Mouse (Mus musculus) hindbrain, embryonic 15.5 days (tissue): ENCODE data around the gene Bcam. TPM values are rescaled to one million over a fixed set of nuclear protein-coding genes. Genes with fewer than 3 reads are reported as not detected.

ENCODE experiments used
- ATAC-seq: fragments of 200-750 bp; cut with Nextera tagmentation; 2 replicates; pipeline ENCODE4 v1.8.0; 2017; ENCODE audit warnings: low read depth, moderate number of reproducible peaks, moderate TSS enrichment; ENCODE audit not compliant: low FRiP score
- H3K27ac ChIP-seq: fragments of 300-500 bp; sonication (generic); replicated peaks from 2 replicates; pipeline ENCODE4 v1.5.1; 2015; ENCODE audit warnings: mild to moderate bottlenecking, inconsistent platforms
- H3K27me3 ChIP-seq: fragments of 300-500 bp; sonication (generic); 2 replicates; pipeline ENCODE4 v1.6.1; 2015; ENCODE audit warnings: control low read depth, inconsistent platforms
- H3K36me3 ChIP-seq: fragments of 300-500 bp; sonication (generic); 2 replicates; pipeline ENCODE4 v1.6.1; 2015; ENCODE audit warnings: control low read depth, inconsistent platforms
- H3K4me1 ChIP-seq: fragments of 300-500 bp; sonication (generic); replicated peaks from 2 replicates; pipeline ENCODE4 v1.6.1; 2015; ENCODE audit warnings: control low read depth, inconsistent platforms
- H3K4me2 ChIP-seq: fragments of 300-500 bp; sonication (generic); 2 replicates; pipeline ENCODE4 v1.6.1; 2015; ENCODE audit warnings: moderate library complexity, mild to moderate bottlenecking, inconsistent platforms
- H3K4me3 ChIP-seq: fragments of 300-500 bp; sonication (generic); 2 replicates; pipeline ENCODE4 v1.5.1; 2015; ENCODE audit warnings: mild to moderate bottlenecking, inconsistent platforms
- H3K9ac ChIP-seq: fragments of 300-500 bp; sonication (generic); 2 replicates; pipeline ENCODE4 v1.6.1; 2015; ENCODE audit warnings: inconsistent platforms
- H3K9me3 ChIP-seq: fragments of 300-500 bp; sonication (generic); 2 replicates; pipeline ENCODE4 v1.6.1; 2016; ENCODE audit warnings: control low read depth, inconsistent platforms
- WGBS: fragments of 180-500 bp; shearing (Covaris S2); methylation state at CpG from one replicate; pipeline ENCODE4 v1.1.7; 2015; 5-methylcytosine and 5-hydroxymethylcytosine counted together
- polyA plus RNA-seq: library from polyadenylated mRNA; unstranded; fragments of >200 nt; fragmentation: Nextera tagmentation; extraction: Ambion mirVana; gene quantifications from 2 replicates; pipeline ENCODE4 v1.2.1, GENCODE M21; 2015

Gene Bcam
- polyA plus RNA-seq, 1 experiment from 2014 or later: 20.7 TPM

- Histone ChIP-seq H3K27me3 (no peaks in the 10 kb centered on the region), H3K4me1 (no peaks in the 10 kb centered on the region), H3K9me3 (no peaks in the 10 kb centered on the region), H3K27ac (no peak overlapping the region), H3K4me3 (no peak overlapping the region), H3K9ac (no peak overlapping the region), H3K4me2 (no peak overlapping the region), H3K36me3 (no peaks in the 10 kb centered on the region)
- 91% methylated on average over 4 of the region's 4 CpGs for WGBS
- no peak for ATAC-seq
Measured at GRCm38 (mm10) chr7:19782645-19783044, 11.8 kb upstream of the Bcam start.

GRCm38 (mm10) chr7:19781741-19782140 lies 10.9 kb upstream of the Bcam start:
- H3K4me1 ChIP-seq: no peaks in the 10 kb centered on the region
- no peak overlapping the region for H3K4me2 ChIP-seq
- 91% methylated on average over 7 of the region's 7 CpGs for WGBS
- H3K9me3 ChIP-seq: no peaks in the 10 kb centered on the region
- no peak overlapping the region for H3K9ac ChIP-seq
- no peak overlapping the region for H3K27ac ChIP-seq
- H3K36me3 ChIP-seq: no peaks in the 10 kb centered on the region
- H3K4me3 ChIP-seq: no peak overlapping the region
- no peak for ATAC-seq
- H3K27me3 ChIP-seq: no peaks in the 10 kb centered on the region

GRCm38 (mm10) chr7:19779903-19780302 lies 9.1 kb upstream of the Bcam start:
- no peak for ATAC-seq
- H3K27me3 ChIP-seq: no peaks in the 10 kb centered on the region
- no peaks in the 10 kb centered on the region for H3K9me3 ChIP-seq
- H3K36me3 ChIP-seq: no peaks in the 10 kb centered on the region
- no peak overlapping the region for H3K27ac ChIP-seq
- 89% methylated on average over 4 of the region's 4 CpGs for WGBS
- H3K4me1 ChIP-seq: no peaks in the 10 kb centered on the region
- H3K4me3 ChIP-seq: no peak overlapping the region
- H3K4me2 ChIP-seq: no peak overlapping the region
- no peak overlapping the region for H3K9ac ChIP-seq

GRCm38 (mm10) chr7:19778645-19779044 lies 7.8 kb upstream of the Bcam start:
- Histone ChIP-seq H3K9ac (no peak overlapping the region), H3K4me3 (no peak overlapping the region), H3K27ac (no peak overlapping the region), H3K27me3 (no peaks in the 10 kb centered on the region), H3K36me3 (no peaks in the 10 kb centered on the region), H3K9me3 (no peaks in the 10 kb centered on the region), H3K4me1 (no peaks in the 10 kb centered on the region), H3K4me2 (no peak overlapping the region)
- no peak for ATAC-seq
- WGBS: 87% methylated on average over 8 of the region's 8 CpGs

GRCm38 (mm10) chr7:19777049-19777723 lies 6.4 kb upstream of the Bcam start:
- Histone ChIP-seq H3K9ac (no peak overlapping the region), H3K36me3 (no peaks in the 10 kb centered on the region), H3K4me3 (no peak overlapping the region), H3K9me3 (no peaks in the 10 kb centered on the region), H3K4me1 (no peaks in the 10 kb centered on the region), H3K27ac (no peak overlapping the region), H3K4me2 (no peak overlapping the region), H3K27me3 (no peaks in the 10 kb centered on the region; the same call in 1 of the 2 replicates)
- 79% methylated on average over 11 of the region's 11 CpGs for WGBS
- ATAC-seq: no peak

- H3K4me3 ChIP-seq: no peak overlapping the region
- no peak overlapping the region for H3K27ac ChIP-seq
- H3K36me3 ChIP-seq: no peaks in the 10 kb centered on the region
- 65% methylated on average over 4 of the region's 4 CpGs for WGBS
- H3K9ac ChIP-seq: no peak overlapping the region
- H3K4me2 ChIP-seq: no peak overlapping the region
- peaks cover 29% of the 10 kb centered on the region for H3K27me3 ChIP-seq
- H3K9me3 ChIP-seq: no peaks in the 10 kb centered on the region
- peaks cover 21% of the 10 kb centered on the region for H3K4me1 ChIP-seq
- no peak for ATAC-seq
Measured at GRCm38 (mm10) chr7:19771682-19772081, 866 bp upstream of the Bcam start.

GRCm38 (mm10) chr7:19770375-19770754 lies 451 bp downstream of the Bcam start:
- ATAC-seq: peak; percentile 71
- Histone ChIP-seq H3K27me3 (peaks cover 29% of the 10 kb centered on the region), H3K9ac (peak overlapping the region; percentile 50), H3K36me3 (no peaks in the 10 kb centered on the region), H3K9me3 (no peaks in the 10 kb centered on the region), H3K4me2 (peak overlapping the region; percentile 66), H3K4me3 (peak overlapping the region; percentile 41), H3K27ac (no peak overlapping the region), H3K4me1 (peaks cover 21% of the 10 kb centered on the region)
- WGBS: under 1% methylated on average over 28 of the region's 28 CpGs

GRCm38 (mm10) chr7:19769434-19770374 lies 1.1 kb downstream of the Bcam start:
- WGBS: 8% methylated on average over 16 of the region's 16 CpGs
- Histone ChIP-seq H3K9me3 (no peaks in the 10 kb centered on the region), H3K27ac (no peak overlapping the region), H3K4me3 (peak overlapping the region; percentile 41), H3K4me1 (peaks cover 21% of the 10 kb centered on the region), H3K36me3 (no peaks in the 10 kb centered on the region), H3K9ac (peak overlapping the region; percentile 50), H3K27me3 (peaks cover 29% of the 10 kb centered on the region), H3K4me2 (peak overlapping the region; percentile 66)
- peak; percentile 28 for ATAC-seq

- peaks cover 21% of the 10 kb centered on the region for H3K4me1 ChIP-seq
- no peaks in the 10 kb centered on the region for H3K9me3 ChIP-seq
- H3K27me3 ChIP-seq: peaks cover 29% of the 10 kb centered on the region
- WGBS: 29% methylated on average over 4 of the region's 4 CpGs
- H3K4me3 ChIP-seq: no peak overlapping the region
- no peak overlapping the region for H3K9ac ChIP-seq
- no peak overlapping the region for H3K27ac ChIP-seq
- H3K36me3 ChIP-seq: no peaks in the 10 kb centered on the region
- no peak for ATAC-seq
- H3K4me2 ChIP-seq: no peak overlapping the region
Measured at GRCm38 (mm10) chr7:19769001-19769400, 1.8 kb downstream of the Bcam start.

GRCm38 (mm10) chr7:19768251-19768650 lies 2.6 kb downstream of the Bcam start:
- peaks cover 21% of the 10 kb centered on the region for H3K4me1 ChIP-seq
- no peak overlapping the region for H3K4me3 ChIP-seq
- no peaks in the 10 kb centered on the region for H3K9me3 ChIP-seq
- peaks cover 29% of the 10 kb centered on the region for H3K27me3 ChIP-seq
- no peak overlapping the region for H3K4me2 ChIP-seq
- H3K36me3 ChIP-seq: no peaks in the 10 kb centered on the region
- ATAC-seq: no peak
- H3K27ac ChIP-seq: no peak overlapping the region
- no peak overlapping the region for H3K9ac ChIP-seq
- 66% methylated on average over 14 of the region's 14 CpGs for WGBS

GRCm38 (mm10) chr7:19764581-19764980 lies 6.2 kb downstream of the Bcam start:
- Histone ChIP-seq H3K36me3 (no peaks in the 10 kb centered on the region), H3K27ac (no peak overlapping the region)
- ATAC-seq: no peak

GRCm38 (mm10) chr7:19763829-19764477 lies 6.9 kb downstream of the Bcam start:
- WGBS: 86% methylated on average over 13 of the region's 13 CpGs
- Histone ChIP-seq H3K4me1 (no peaks in the 10 kb centered on the region), H3K27ac (no peak overlapping the region), H3K27me3 (peaks cover 4% of the 10 kb centered on the region), H3K9me3 (no peaks in the 10 kb centered on the region), H3K9ac (no peak overlapping the region), H3K4me3 (no peak overlapping the region), H3K4me2 (no peak overlapping the region), H3K36me3 (no peaks in the 10 kb centered on the region)
- ATAC-seq: no peak

More at GRCm38 (mm10) chr7:19764581-19764980, 6.2 kb downstream of the Bcam start:
- peaks cover 10% of the 10 kb centered on the region for H3K27me3 ChIP-seq
- H3K4me3 ChIP-seq: no peak overlapping the region
- H3K9me3 ChIP-seq: no peaks in the 10 kb centered on the region
- WGBS: 93% methylated on average over 9 of the region's 9 CpGs
- H3K9ac ChIP-seq: no peak overlapping the region
- no peak overlapping the region for H3K4me2 ChIP-seq
- 0 out of 2 replicates have a peak, but pooled peaks cover 3% of the 10 kb centered on the region for H3K4me1 ChIP-seq
